Mouse (Mus musculus) embryonic facial prominence, embryonic 13.5 days (tissue): ENCODE measurements around the gene Zfp804a. TPM values are rescaled to one million over a fixed set of nuclear protein-coding genes. Genes with fewer than 3 reads are reported as not detected.

Experiments
- ATAC-seq: fragments of 200-750 bp; cut with Nextera tagmentation; 2 replicates; pipeline ENCODE4 v1.8.0; 2017; ENCODE audit warnings: low read depth; ENCODE audit not compliant: insufficient number of reproducible peaks, insufficient read depth, low FRiP score, low TSS enrichment
- H3K27ac ChIP-seq: fragments of 300-500 bp; sonication (generic); 2 replicates; pipeline ENCODE4 v1.5.1; 2015; ENCODE audit warnings: moderate library complexity, mild to moderate bottlenecking, inconsistent platforms
- H3K27me3 ChIP-seq: fragments of 300-500 bp; sonication (generic); 2 replicates; pipeline ENCODE4 v1.6.1; 2015; ENCODE audit warnings: mild to moderate bottlenecking, inconsistent platforms
- H3K36me3 ChIP-seq: fragments of 300-500 bp; sonication (generic); 2 replicates; pipeline ENCODE4 v1.6.1; 2015; ENCODE audit warnings: mild to moderate bottlenecking, inconsistent platforms
- H3K4me1 ChIP-seq: fragments of 300-500 bp; sonication (generic); 2 replicates; pipeline ENCODE4 v1.6.1; 2015; ENCODE audit warnings: inconsistent platforms
- H3K4me2 ChIP-seq: fragments of 300-500 bp; sonication (generic); 2 replicates; pipeline ENCODE4 v1.6.1; 2015; ENCODE audit warnings: moderate library complexity, mild to moderate bottlenecking, inconsistent platforms
- H3K4me3 ChIP-seq: fragments of 300-500 bp; sonication (generic); 2 replicates; pipeline ENCODE4 v1.5.1; 2015; ENCODE audit warnings: mild to moderate bottlenecking, inconsistent platforms
- H3K9ac ChIP-seq: fragments of 300-500 bp; sonication (generic); 2 replicates; pipeline ENCODE4 v1.6.1; 2015; ENCODE audit warnings: mild to moderate bottlenecking, inconsistent platforms
- H3K9me3 ChIP-seq: fragments of 300-500 bp; sonication (generic); 2 replicates; pipeline ENCODE4 v1.6.1; 2016; ENCODE audit warnings: inconsistent platforms
- WGBS: fragments of 180-500 bp; shearing (Covaris S2); methylation state at CpG from one replicate; pipeline ENCODE4 v1.1.7; 2015; ENCODE audit warnings: mixed read lengths; 5-methylcytosine and 5-hydroxymethylcytosine counted together
- polyA plus RNA-seq: library from polyadenylated mRNA; unstranded; fragments of >200 nt; fragmentation: Nextera tagmentation; extraction: Ambion mirVana; gene quantifications from 2 replicates; pipeline ENCODE4 v1.2.1, GENCODE M21; 2015

Gene Zfp804a
- polyA plus RNA-seq, 1 experiment from 2014 or later: 0.39 TPM

DNA sequence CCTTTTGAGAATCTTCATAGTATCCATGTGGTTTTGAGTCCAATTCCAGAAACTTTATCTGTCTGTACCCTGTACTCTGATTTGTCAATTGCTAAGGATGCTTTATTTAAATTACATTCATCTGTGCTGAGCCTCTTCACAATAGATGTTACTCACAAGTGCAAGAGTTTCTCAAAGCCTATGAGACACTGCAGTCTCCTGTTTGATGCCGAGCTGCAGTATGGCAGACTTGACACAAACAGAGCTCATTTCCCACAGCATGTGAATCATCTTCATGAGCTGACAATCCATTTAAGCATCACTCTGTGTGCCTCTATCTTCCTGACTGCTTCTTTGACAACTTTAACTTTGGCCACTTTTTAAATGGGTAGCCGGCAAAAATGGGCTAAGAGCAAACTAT is 60.6 kb downstream of the Zfp804a start:
- Histone ChIP-seq H3K4me3 (no peak overlapping the region), H3K27me3 (no peaks in the 10 kb centered on the region), H3K9ac (no peak overlapping the region), H3K4me1 (no peaks in the 10 kb centered on the region), H3K9me3 (no peaks in the 10 kb centered on the region), H3K27ac (no peak overlapping the region), H3K4me2 (no peak overlapping the region), H3K36me3 (no peaks in the 10 kb centered on the region)
- ATAC-seq: no peak
- WGBS: 78% methylated on average over 2 of the region's 2 CpGs

DNA sequence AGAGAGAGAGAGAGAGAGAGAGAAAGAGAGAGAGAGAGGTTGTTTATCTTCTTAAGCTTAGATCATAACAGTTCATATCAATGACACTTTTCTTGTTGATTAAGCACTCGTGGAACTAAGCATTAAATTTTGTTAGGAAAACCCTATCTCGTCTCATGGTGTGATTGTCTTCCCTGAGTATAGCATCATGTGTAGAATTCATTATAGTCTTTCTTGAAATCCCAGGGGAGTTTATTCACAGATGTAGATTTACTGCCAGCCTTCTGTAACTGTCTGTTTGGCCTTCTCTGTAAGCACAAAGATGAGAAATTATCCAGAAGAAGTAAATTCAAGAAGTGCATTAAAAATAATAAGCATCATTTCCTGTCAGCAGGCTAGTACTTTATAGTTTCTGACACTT is 66.6 kb downstream of the Zfp804a start:
- Histone ChIP-seq H3K27me3 (no peaks in the 10 kb centered on the region), H3K9ac (no peak overlapping the region), H3K9me3 (no peaks in the 10 kb centered on the region), H3K4me3 (no peak overlapping the region), H3K27ac (no peak overlapping the region), H3K36me3 (no peaks in the 10 kb centered on the region), H3K4me1 (no peaks in the 10 kb centered on the region), H3K4me2 (no peak overlapping the region)
- WGBS: 64% methylated on average over 2 of the region's 2 CpGs
- ATAC-seq: no peak

DNA sequence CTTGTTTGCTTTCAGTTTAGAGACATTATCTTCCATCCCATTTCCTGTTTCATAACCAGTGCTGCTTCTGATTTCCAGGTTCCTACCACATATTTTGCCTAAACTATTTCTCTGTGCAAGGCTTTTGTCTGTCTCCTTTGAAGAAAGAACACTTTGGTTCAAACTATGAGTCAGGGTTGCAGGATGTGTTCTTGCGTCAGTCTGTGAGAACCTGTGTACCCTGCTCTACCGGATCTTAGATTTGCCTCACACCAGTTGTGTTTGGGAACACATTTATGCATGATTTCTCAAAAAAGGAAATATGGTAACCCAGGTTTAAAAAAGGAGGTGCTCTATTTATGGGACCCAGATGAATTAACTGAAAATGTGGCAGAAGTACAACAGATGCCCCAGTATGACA is 125.7 kb downstream of the Zfp804a start:
- Histone ChIP-seq H3K9me3 (no peaks in the 10 kb centered on the region), H3K4me1 (no peaks in the 10 kb centered on the region), H3K9ac (no peak overlapping the region), H3K27me3 (no peaks in the 10 kb centered on the region), H3K27ac (no peak overlapping the region), H3K36me3 (no peaks in the 10 kb centered on the region), H3K4me3 (no peak overlapping the region), H3K4me2 (no peak overlapping the region)
- no peak for ATAC-seq
- WGBS: 83% methylated on average over 2 of the region's 2 CpGs

DNA sequence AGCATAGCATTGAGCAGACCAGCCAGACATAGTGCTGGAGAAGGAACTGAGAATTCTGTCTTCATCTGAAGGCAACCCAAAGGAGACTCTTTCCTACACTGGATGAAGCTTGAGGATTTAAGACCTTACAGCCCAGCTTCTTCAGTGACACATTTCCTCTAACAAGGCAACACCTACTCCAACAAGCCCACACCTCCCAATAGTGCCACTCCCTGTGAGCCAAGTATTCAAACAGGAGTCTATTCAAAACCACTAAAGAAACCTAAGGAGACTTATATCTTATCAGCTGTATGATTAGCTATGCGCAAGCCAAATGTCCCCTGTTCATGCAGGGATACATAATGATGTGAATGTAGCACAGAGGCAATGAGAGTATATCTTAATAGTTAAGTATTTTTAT is 128.0 kb downstream of the Zfp804a start:
- Histone ChIP-seq H3K27ac (no peak overlapping the region), H3K36me3 (no peaks in the 10 kb centered on the region), H3K4me2 (no peak overlapping the region), H3K4me1 (no peaks in the 10 kb centered on the region), H3K27me3 (no peaks in the 10 kb centered on the region), H3K4me3 (no peak overlapping the region), H3K9me3 (no peaks in the 10 kb centered on the region), H3K9ac (no peak overlapping the region)
- WGBS: 93% methylated on average over 1 of the region's 1 CpGs
- ATAC-seq: no peak

DNA sequence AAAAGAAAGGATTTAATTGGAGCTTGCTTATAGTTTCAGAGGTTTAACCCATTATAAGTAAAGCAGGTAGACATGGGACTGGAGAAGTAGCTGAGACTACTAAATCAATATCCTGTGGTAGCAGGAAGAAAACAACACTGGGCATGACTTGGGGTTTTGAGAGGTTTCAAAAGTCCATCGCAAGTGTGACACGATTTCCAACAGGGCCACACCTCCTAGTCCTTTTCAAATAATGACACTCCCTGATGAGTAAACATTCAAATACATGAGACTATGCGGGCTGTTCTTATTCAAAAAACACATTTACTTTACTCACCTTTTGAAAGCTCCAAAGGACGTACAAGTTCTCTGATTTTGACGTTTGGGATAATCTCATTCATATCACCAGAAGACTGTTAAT is 146.9 kb downstream of the Zfp804a start:
- H3K9ac ChIP-seq: no peak overlapping the region
- 84% methylated on average over 5 of the region's 5 CpGs for WGBS
- H3K4me1 ChIP-seq: no peaks in the 10 kb centered on the region
- no peak overlapping the region for H3K27ac ChIP-seq
- no peaks in the 10 kb centered on the region for H3K27me3 ChIP-seq
- H3K9me3 ChIP-seq: no peaks in the 10 kb centered on the region
- H3K36me3 ChIP-seq: no peaks in the 10 kb centered on the region
- ATAC-seq: no peak
- H3K4me3 ChIP-seq: no peak overlapping the region
- H3K4me2 ChIP-seq: no peak overlapping the region

DNA sequence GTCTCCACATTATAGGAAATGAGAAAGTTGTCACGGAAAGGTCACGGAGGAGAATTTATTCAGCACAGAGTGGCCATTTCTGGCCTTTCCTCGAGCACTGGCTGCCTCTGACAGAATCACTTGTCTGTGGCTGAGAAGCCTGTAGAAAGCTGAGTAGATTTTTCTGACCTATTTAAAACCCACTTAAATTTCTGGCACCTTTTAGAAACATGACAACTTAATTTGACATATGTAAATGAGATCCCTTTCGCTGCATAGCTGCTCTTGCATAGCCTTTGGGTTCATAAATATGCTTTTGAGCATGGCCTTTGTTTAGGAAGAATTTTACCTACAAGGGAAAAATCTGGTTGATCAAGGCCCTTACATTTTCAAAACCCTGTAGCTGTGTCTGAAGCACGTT is 147.6 kb downstream of the Zfp804a start:
- H3K4me3 ChIP-seq: no peak overlapping the region
- no peaks in the 10 kb centered on the region for H3K27me3 ChIP-seq
- H3K4me1 ChIP-seq: no peaks in the 10 kb centered on the region
- no peak for ATAC-seq
- H3K4me2 ChIP-seq: no peak overlapping the region
- no peak overlapping the region for H3K27ac ChIP-seq
- H3K9me3 ChIP-seq: no peaks in the 10 kb centered on the region
- 57% methylated on average over 5 of the region's 5 CpGs for WGBS
- H3K9ac ChIP-seq: no peak overlapping the region
- H3K36me3 ChIP-seq: no peaks in the 10 kb centered on the region

DNA sequence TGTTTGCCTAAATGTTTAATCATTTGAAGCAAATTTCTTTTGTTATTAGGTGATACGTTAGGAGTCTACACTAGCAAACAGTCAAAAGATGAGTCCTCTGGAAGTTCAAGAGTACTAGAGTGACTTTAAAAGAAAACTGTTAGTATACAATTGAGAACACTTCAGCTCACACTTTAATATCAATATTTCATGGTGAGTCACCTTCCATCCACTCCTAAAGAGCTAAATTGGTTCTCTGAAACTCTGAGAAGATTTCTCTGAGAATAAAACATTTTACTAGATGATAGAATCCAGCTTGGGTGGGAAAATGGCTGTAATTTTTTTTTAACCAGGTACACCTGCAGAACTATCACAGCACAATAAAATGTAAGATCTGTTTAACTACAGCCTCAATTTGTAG is 157.6 kb downstream of the Zfp804a start:
- 91% methylated on average over 1 of the region's 1 CpGs for WGBS
- Histone ChIP-seq H3K9ac (no peak overlapping the region), H3K27ac (no peak overlapping the region), H3K36me3 (no peaks in the 10 kb centered on the region), H3K4me3 (no peak overlapping the region), H3K9me3 (no peaks in the 10 kb centered on the region), H3K4me2 (no peak overlapping the region), H3K4me1 (no peaks in the 10 kb centered on the region), H3K27me3 (no peaks in the 10 kb centered on the region)
- no peak for ATAC-seq

DNA sequence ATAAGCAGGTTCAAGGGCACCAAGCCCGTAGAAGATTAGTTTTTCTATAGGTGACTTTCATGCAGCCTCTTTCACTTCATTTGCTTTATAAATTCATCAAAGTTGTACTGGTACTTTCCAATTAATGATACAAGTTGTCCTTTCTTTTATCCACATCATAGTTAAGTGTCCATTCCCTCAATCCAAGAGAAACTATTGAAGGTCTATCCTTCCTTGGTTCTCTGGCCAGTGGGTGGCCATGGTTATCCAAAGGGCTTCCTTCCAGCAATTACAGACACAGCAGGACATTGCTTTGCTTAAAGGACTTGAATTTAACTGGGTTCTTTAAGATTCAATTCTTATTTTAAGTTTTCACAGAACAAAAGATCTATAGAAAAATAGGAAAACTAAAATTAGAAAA is 158.9 kb downstream of the Zfp804a start:
- Histone ChIP-seq H3K9ac (no peak overlapping the region), H3K4me2 (no peak overlapping the region), H3K27me3 (no peaks in the 10 kb centered on the region), H3K27ac (no peak overlapping the region), H3K36me3 (no peaks in the 10 kb centered on the region), H3K4me3 (no peak overlapping the region), H3K9me3 (no peaks in the 10 kb centered on the region), H3K4me1 (no peaks in the 10 kb centered on the region)
- ATAC-seq: no peak
- WGBS: 75% methylated on average over 1 of the region's 1 CpGs

DNA sequence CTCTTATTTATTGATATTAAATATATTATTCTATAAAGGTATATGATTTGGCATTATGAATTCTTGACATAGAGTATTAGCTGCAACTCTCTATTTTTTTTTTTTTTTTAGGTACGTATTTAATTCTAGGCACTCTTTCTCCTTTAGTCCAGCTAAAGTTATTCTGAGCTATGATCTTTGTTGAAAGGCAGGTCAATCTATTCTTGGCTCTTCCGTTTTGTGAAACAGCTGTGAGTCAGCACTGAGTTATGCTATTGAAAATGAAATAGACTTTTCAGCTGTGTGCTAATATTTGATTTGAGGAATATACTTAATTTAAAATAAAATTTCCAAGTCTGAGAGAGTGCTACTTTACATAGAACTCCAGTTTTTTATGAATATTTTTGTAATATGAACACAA is 164.9 kb downstream of the Zfp804a start:
- H3K9me3 ChIP-seq: no peaks in the 10 kb centered on the region
- H3K4me2 ChIP-seq: no peak overlapping the region
- ATAC-seq: no peak
- H3K4me3 ChIP-seq: no peak overlapping the region
- H3K4me1 ChIP-seq: no peaks in the 10 kb centered on the region
- no peak overlapping the region for H3K9ac ChIP-seq
- H3K27ac ChIP-seq: no peak overlapping the region
- H3K27me3 ChIP-seq: no peaks in the 10 kb centered on the region
- WGBS: 84% methylated on average over 2 of the region's 2 CpGs
- H3K36me3 ChIP-seq: no peaks in the 10 kb centered on the region

DNA sequence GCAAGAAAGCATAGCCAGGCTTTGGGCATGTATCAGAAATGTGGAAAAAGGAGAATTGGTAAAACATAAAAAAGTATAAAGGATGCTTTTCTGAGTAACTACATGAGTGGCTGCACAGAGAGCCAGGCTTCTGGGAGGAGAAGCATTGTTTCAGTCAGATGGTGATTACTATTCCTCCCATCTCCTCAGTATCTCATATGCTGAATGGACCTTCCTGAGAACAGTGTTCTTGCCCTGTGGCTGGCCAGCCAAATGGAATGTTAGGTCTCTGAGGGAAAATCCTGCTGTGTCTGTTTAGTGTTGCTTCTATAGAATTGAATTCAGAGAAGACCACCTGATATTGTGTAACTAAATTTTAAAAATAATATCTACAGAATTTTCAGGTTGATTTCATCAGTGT is 193.0 kb downstream of the Zfp804a start:
- Histone ChIP-seq H3K36me3 (no peaks in the 10 kb centered on the region), H3K27me3 (no peaks in the 10 kb centered on the region)
- ATAC-seq: no peak

DNA sequence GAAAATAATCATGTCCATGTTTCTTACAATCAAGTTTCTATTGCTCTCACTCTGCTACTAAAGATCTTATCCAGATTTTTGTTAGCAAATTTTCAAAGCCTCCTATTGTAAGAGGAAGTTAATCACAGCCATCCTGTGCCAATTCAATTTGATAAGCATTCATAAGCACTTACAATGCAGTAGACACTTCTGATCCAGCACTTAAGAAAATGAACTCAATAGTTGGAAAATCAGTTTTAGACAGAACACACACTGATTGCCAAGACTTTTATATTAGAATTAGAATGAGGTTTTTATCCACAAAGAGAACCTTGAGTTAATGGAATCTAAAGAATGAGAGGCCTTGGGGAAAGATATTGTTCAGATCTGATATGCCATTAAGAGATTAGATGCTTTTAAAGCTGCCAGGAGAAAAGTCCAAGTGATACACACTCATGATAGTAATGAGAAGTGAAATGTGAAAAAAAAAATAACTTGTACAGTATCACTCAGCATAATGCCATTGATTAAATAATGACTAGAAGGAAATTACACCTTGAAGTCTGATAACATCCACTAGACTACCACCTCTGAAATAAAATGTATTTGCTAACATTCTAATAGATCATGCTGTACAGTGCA is 194.0 kb downstream of the Zfp804a start:
- no peak for ATAC-seq
- H3K27ac ChIP-seq: no peak overlapping the region
- no peak overlapping the region for H3K4me2 ChIP-seq
- H3K9me3 ChIP-seq: no peaks in the 10 kb centered on the region
- no peaks in the 10 kb centered on the region for H3K4me1 ChIP-seq
- no peak overlapping the region for H3K4me3 ChIP-seq
- H3K9ac ChIP-seq: no peak overlapping the region
- H3K27me3 ChIP-seq: no peaks in the 10 kb centered on the region
- H3K36me3 ChIP-seq: no peaks in the 10 kb centered on the region

More for the DNA sequence above, 193.0 kb downstream of the Zfp804a start:
- H3K4me3 ChIP-seq: no peak overlapping the region
- H3K4me2 ChIP-seq: no peak overlapping the region
- no peak overlapping the region for H3K27ac ChIP-seq
- H3K4me1 ChIP-seq: no peaks in the 10 kb centered on the region
- H3K9me3 ChIP-seq: no peaks in the 10 kb centered on the region
- H3K9ac ChIP-seq: no peak overlapping the region

DNA sequence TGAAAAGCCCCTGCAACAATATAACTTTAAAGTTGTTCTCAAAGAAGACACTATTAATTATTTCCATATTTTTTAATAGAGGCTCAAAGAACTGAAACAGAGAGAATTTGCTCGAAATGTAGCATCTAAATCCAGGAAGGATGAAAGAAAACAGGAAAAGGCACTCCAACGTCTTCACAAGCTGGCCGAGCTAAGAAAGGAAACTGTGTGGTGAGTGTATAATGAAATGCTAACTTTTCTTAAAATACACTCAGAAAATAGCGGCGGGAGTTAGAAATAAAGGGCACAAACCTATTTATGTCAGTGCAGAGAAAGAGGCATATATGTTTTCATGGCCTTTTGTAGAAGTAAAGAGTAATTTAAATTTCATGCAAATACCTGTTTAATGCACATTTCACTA is 200.4 kb downstream of the Zfp804a start:
- Histone ChIP-seq H3K9me3 (no peaks in the 10 kb centered on the region), H3K4me3 (no peak overlapping the region), H3K27me3 (no peaks in the 10 kb centered on the region), H3K36me3 (no peaks in the 10 kb centered on the region), H3K27ac (no peak overlapping the region), H3K9ac (no peak overlapping the region), H3K4me1 (no peaks in the 10 kb centered on the region), H3K4me2 (no peak overlapping the region)
- 54% methylated on average over 5 of the region's 5 CpGs for WGBS
- no peak for ATAC-seq
